Mouse (Mus musculus) hindbrain, embryonic 12.5 days (tissue): ENCODE measurements at regions not wholly inside any gene's neighbourhood (a gene's known extent, or its start where the extent isn't known, plus 50 kb on each side); places are given as distances from the start of the nearest gene placed in this dataset.

Source experiments
- ATAC-seq: fragments of 200-750 bp; cut with Nextera tagmentation; 2 replicates; pipeline ENCODE4 v1.8.0; 2017; ENCODE audit warnings: moderate TSS enrichment; ENCODE audit not compliant: low FRiP score
- H3K27ac ChIP-seq: fragments of 300-500 bp; sonication (generic); 2 replicates; pipeline ENCODE4 v1.5.1; 2016; ENCODE audit warnings: mild to moderate bottlenecking
- H3K27me3 ChIP-seq: fragments of 300-500 bp; sonication (generic); 2 replicates; pipeline ENCODE4 v1.6.1; 2016; ENCODE audit warnings: mild to moderate bottlenecking
- H3K36me3 ChIP-seq: fragments of 300-500 bp; sonication (generic); 2 replicates; pipeline ENCODE4 v1.6.1; 2016; ENCODE audit warnings: mild to moderate bottlenecking
- H3K4me1 ChIP-seq: fragments of 300-500 bp; sonication (generic); 2 replicates; pipeline ENCODE4 v1.6.1; 2016
- H3K4me2 ChIP-seq: fragments of 300-500 bp; sonication (generic); replicated peaks from 2 replicates; pipeline ENCODE4 v1.6.1; 2016; ENCODE audit warnings: mild to moderate bottlenecking
- H3K4me3 ChIP-seq: fragments of 300-500 bp; sonication (generic); 2 replicates; pipeline ENCODE4 v1.5.1; 2016; ENCODE audit warnings: mild to moderate bottlenecking
- H3K9ac ChIP-seq: fragments of 300-500 bp; sonication (generic); 2 replicates; pipeline ENCODE4 v1.6.1; 2016; ENCODE audit warnings: mild to moderate bottlenecking, moderate library complexity
- H3K9me3 ChIP-seq: fragments of 300-500 bp; sonication (generic); replicated peaks from 2 replicates; pipeline ENCODE4 v1.6.1; 2016; ENCODE audit warnings: mild to moderate bottlenecking
- WGBS: fragments of 180-500 bp; shearing (Covaris S2); methylation state at CpG from one replicate; pipeline ENCODE4 v1.1.7; 2016; 5-methylcytosine and 5-hydroxymethylcytosine counted together

DNA sequence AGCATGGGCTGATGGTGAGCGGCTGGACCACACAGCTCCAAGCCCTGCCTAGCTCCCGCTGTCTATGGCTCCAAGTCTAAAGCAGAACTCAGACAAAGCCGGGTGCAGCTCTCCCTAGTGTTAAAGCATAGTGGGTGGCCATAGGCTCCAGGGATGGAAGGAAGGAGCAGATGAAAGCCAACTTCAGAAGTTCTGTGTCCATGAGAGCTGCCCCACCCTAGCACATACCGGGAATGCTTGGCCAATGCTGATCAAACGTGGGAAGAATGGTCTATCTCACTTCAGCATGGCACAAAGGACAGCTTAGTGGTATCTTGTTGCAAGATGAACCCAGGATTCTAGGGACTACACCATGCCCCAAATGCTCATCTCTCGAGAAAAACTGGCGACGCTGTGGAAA, 55.5 kb upstream of the Ssx2ip start:
- Histone ChIP-seq H3K4me3 (no peak overlapping the region), H3K27me3 (peaks cover 11% of the 10 kb centered on the region), H3K9ac (no peak overlapping the region), H3K9me3 (no peaks in the 10 kb centered on the region), H3K36me3 (no peaks in the 10 kb centered on the region), H3K27ac (no peak overlapping the region), H3K4me1 (no peaks in the 10 kb centered on the region), H3K4me2 (no peak overlapping the region)
- WGBS = 82% methylated on average over 8 of the region's 8 CpGs
- no peak for ATAC-seq

DNA sequence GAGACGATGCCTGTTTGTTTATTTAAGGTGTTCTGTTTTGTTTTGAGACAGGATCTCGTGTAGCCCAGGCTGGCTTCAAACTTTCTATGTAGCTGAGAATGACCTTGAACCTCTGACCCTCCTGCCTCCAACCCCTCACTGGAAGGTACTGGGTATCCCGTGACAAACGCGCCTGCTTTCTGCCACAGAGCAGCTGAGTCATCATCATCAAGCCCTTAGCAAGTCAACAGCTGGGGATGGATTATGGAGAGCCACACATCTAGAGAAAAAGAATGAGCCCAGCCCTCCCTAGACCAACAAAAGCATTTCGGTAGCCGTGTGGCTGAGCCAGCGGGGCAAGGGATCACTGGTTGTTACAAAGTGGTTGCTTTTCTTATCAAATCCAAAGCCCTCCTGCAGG, 55.0 kb upstream of the Ssx2ip start:
- no peaks in the 10 kb centered on the region for H3K4me1 ChIP-seq
- no peak overlapping the region for H3K27ac ChIP-seq
- H3K9me3 ChIP-seq = no peaks in the 10 kb centered on the region
- H3K36me3 ChIP-seq = no peaks in the 10 kb centered on the region
- H3K9ac ChIP-seq = no peak overlapping the region
- H3K4me3 ChIP-seq = no peak overlapping the region
- H3K27me3 ChIP-seq = peaks cover 11% of the 10 kb centered on the region
- 75% methylated on average over 8 of the region's 8 CpGs for WGBS
- ATAC-seq = no peak
- no peak overlapping the region for H3K4me2 ChIP-seq

DNA sequence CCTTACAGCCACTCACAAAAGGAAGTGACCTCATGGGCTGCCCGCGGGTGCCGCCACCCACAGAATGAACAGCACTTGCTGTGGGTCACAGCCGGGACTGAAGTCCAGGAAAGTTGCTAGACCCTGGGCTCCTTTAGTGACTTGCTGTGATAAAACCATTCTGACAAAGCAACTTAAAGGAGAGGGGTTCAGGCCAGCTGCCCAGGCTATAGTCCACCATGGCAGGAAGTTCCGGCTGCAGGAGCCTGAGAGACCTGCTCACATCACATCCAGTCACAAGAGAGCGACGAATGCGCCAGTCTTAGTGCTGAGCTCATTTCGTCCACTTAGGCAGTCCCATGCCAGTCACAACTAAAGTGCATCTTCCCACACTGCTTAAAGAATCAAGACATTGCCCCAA, 54.3 kb upstream of the Ssx2ip start:
- no peak overlapping the region for H3K9ac ChIP-seq
- H3K4me3 ChIP-seq = no peak overlapping the region
- WGBS = 89% methylated on average over 9 of the region's 9 CpGs
- no peaks in the 10 kb centered on the region for H3K4me1 ChIP-seq
- no peak for ATAC-seq
- H3K9me3 ChIP-seq = no peaks in the 10 kb centered on the region
- peaks cover 11% of the 10 kb centered on the region for H3K27me3 ChIP-seq
- H3K27ac ChIP-seq = no peak overlapping the region
- H3K4me2 ChIP-seq = no peak overlapping the region
- H3K36me3 ChIP-seq = no peaks in the 10 kb centered on the region

DNA sequence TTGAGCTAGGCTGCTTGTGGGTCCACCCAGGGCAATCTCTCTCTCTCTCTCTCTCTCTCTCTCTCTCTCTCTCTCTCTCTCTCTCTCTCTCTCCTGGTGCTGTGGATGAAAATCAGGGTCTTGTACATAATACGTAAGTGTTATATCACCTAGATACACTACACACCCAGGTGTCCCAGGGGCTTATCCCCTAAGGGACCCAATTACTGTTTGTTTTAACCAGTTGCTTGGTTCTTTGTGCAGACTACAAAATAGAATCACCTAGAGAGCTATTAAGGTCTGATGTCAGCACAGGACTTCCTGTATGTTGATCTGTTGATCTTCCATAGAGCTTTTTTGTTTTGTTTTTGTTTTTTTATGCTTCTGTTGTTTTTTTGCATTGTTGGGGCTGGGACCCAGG, 53.0 kb upstream of the Ssx2ip start:
- H3K4me2 ChIP-seq = no peak overlapping the region
- WGBS = 100% methylated on average over 1 of the region's 1 CpGs
- H3K4me3 ChIP-seq = no peak overlapping the region

DNA sequence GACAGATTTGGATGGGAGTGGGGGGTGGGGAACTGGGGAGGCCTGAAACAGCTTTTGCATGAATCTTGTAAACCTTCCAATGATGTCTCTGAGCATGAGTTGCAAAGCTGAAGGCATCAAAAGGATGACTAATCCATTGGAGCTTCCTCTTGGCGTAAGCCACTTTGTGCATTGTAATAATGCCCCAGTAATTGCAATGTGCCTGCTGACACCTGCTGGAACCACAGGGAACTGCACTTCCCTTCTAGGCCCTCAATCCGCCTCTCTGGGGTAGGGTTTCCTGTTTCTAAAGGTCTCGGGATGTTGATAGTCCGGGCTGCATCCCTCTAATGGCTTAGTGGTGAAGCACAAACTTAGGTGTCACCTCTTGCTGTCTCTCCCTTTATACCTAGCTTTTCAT, 52.3 kb upstream of the Ssx2ip start:
- WGBS = 82% methylated on average over 4 of the region's 4 CpGs
- no peak overlapping the region for H3K27ac ChIP-seq

More for the DNA sequence above, 53.0 kb upstream of the Ssx2ip start:
- Histone ChIP-seq H3K9ac (no peak overlapping the region), H3K9me3 (no peaks in the 10 kb centered on the region), H3K4me1 (no peaks in the 10 kb centered on the region), H3K27ac (no peak overlapping the region), H3K27me3 (peaks cover 11% of the 10 kb centered on the region), H3K36me3 (no peaks in the 10 kb centered on the region)
- ATAC-seq = no peak

DNA sequence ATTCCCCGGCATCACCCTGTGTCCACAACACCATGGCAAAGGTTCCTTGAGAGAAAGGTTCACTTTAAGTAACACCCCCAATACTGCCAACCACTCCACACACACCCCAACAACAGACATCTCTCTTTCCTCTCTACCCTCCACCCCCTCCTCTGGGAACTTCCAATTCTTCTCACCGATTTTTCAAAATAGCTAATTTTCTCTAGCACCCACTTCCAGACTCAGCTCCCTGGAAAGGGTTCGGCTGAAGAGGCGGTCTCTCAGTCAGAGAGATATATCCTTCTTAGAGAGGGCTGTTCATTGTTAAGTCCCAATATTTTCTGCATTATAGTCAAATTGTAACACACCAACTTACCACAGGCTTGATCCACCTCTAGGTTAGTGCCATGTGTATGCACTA, 50.5 kb upstream of the Ssx2ip start:
- Histone ChIP-seq H3K36me3 (no peaks in the 10 kb centered on the region), H3K27ac (no peak overlapping the region), H3K27me3 (peaks cover 5% of the 10 kb centered on the region; the same call in 1 of the 2 replicates), H3K4me3 (no peak overlapping the region), H3K9me3 (no peaks in the 10 kb centered on the region), H3K4me2 (no peak overlapping the region), H3K9ac (no peak overlapping the region), H3K4me1 (no peaks in the 10 kb centered on the region)
- WGBS = 94% methylated on average over 4 of the region's 4 CpGs
- ATAC-seq = no peak

More for the DNA sequence above, 52.3 kb upstream of the Ssx2ip start:
- Histone ChIP-seq H3K4me3 (no peak overlapping the region), H3K9me3 (no peaks in the 10 kb centered on the region), H3K9ac (no peak overlapping the region), H3K27me3 (peaks cover 11% of the 10 kb centered on the region), H3K36me3 (no peaks in the 10 kb centered on the region), H3K4me1 (no peaks in the 10 kb centered on the region), H3K4me2 (no peak overlapping the region)
- no peak for ATAC-seq
